Mouse (Mus musculus): ENCODE results near the gene Ankrd23.

GRCm38 (mm10) chr1:36485080-36485479 is 51.6 kb downstream of the Ankrd23 start:
- TF ChIP-seq POLR2A (IDR thresholded peaks at IDR 0.05; ENCODE audit: borderline replicate concordance, extremely low read depth, insufficient read depth, insufficient read length, poor library complexity, severe bottlenecking) (no peak), CTCF (IDR thresholded peaks at IDR 0.05; ENCODE audit: borderline replicate concordance, extremely low read depth, insufficient read depth, insufficient read length) (no peak)
